ENCODE assay signal across 8 mouse cellular contexts in genomic region chr12:111434164-111434744, GRCm38 (mm10). TPM values are rescaled to one million over a fixed set of nuclear protein-coding genes. Genes with fewer than 3 reads are reported as not detected.
A peak's percentile ranks its signal among the peaks of the same experiment; 100 is the strongest.
DNase-seq lines count a peak whose midpoint lies in the region; ATAC-seq and TF ChIP-seq lines count a peak whose summit lies in the region.
"Had no signal": no experiment of that assay in that cellular context is flagged by ENCODE, and none has a peak within 500 bp of the region (broad histone marks: within the 10 kb centered on the region; RNA-seq: fewer than 3 reads in every experiment).

No protein-coding gene starts in this region.

- DNase-seq in kidney, adult 2 months, result no peak
- DNase-seq in kidney, adult 9 months, result no peak
- peak; percentile 41 for DNase-seq in brain, adult 2 months (ENCODE audit: low read depth, low spot score)
- DNase-seq in heart, postnatal 0 days (ENCODE audit: low spot score), result no peak
- no peak for DNase-seq in urinary bladder, postnatal 25 days (ENCODE audit: low spot score)
- no peak for DNase-seq in thymus, postnatal 4 days
- DNase-seq: cerebellum, adult 9-11 months had no signal

- no peak overlapping the region for H3K9ac ChIP-seq in heart, postnatal 0 days (replicated peaks; ENCODE audit: low read depth, low read length)
- H3K9ac ChIP-seq in midbrain, embryonic 13.5 days (replicated peaks), result no peak overlapping the region

- 37% methylated on average over 6 of the region's 7 CpGs for WGBS in kidney, adult 2 months
- WGBS in heart, postnatal 0 days, result 37% methylated on average over 5 of the region's 7 CpGs
- WGBS in midbrain, embryonic 13.5 days, result 22% methylated on average over 6 of the region's 7 CpGs

- no peak for TF ChIP-seq CTCF in kidney, adult 2 months (conservative IDR thresholded peaks at IDR 0.05; ENCODE audit: insufficient read depth, insufficient read length, low read depth, low read length)
- no peak for TF ChIP-seq CTCF in heart, postnatal 0 days (IDR thresholded peaks at IDR 0.05; ENCODE audit: low read depth)

- ATAC-seq in heart, postnatal 0 days (ENCODE audit: insufficient read depth, low read depth), result no peak
- ATAC-seq in midbrain, embryonic 13.5 days, result peak; percentile 63; the same call in 1 of the 2 replicates

- H3K36me3 ChIP-seq in kidney, adult 2 months (ENCODE audit: control insufficient read depth, insufficient read depth, low read length), result no peaks in the 10 kb centered on the region
- H3K36me3 ChIP-seq in heart, postnatal 0 days (replicated peaks; ENCODE audit: control insufficient read depth, insufficient read depth, low read length), result no peaks in the 10 kb centered on the region
- H3K36me3 ChIP-seq in midbrain, embryonic 13.5 days, result no peaks in the 10 kb centered on the region

- H3K27ac ChIP-seq in kidney, adult 2 months (ENCODE audit: insufficient read depth, low read depth, low read length), result peak overlapping the region; percentile 77
- peak overlapping the region; percentile 68 for H3K27ac ChIP-seq in heart, postnatal 0 days (ENCODE audit: low read depth)
- H3K27ac ChIP-seq in midbrain, embryonic 13.5 days, result no peak overlapping the region

- no peak for TF ChIP-seq POLR2A in kidney, adult 2 months (IDR thresholded peaks at IDR 0.05; ENCODE audit: low read depth, low read length)

- H3K4me1 ChIP-seq in kidney, adult 2 months (ENCODE audit: control insufficient read depth, insufficient read depth, low read length), result peaks cover 36% of the 10 kb centered on the region
- peaks cover 32% of the 10 kb centered on the region for H3K4me1 ChIP-seq in heart, postnatal 0 days (ENCODE audit: control insufficient read depth, insufficient read depth)
- peaks cover 23% of the 10 kb centered on the region for H3K4me1 ChIP-seq in midbrain, embryonic 13.5 days (replicated peaks)

- TF ChIP-seq EP300 in heart, postnatal 0 days (IDR thresholded peaks at IDR 0.05; ENCODE audit: low read depth), result no peak

- no peaks in the 10 kb centered on the region for H3K9me3 ChIP-seq in heart, postnatal 0 days (replicated peaks; ENCODE audit: control insufficient read depth, low read length)
- H3K9me3 ChIP-seq in midbrain, embryonic 13.5 days, result no peaks in the 10 kb centered on the region

- peak overlapping the region; percentile 12; the same call in 1 of the 2 replicates for H3K4me3 ChIP-seq in kidney, adult 2 months (ENCODE audit: insufficient read depth, low read depth, low read length)
- no peak overlapping the region for H3K4me3 ChIP-seq in heart, postnatal 0 days (ENCODE audit: low read depth, low read length)
- no peak overlapping the region for H3K4me3 ChIP-seq in midbrain, embryonic 13.5 days (replicated peaks)

- no peak overlapping the region for H3K4me2 ChIP-seq in heart, postnatal 0 days (ENCODE audit: low read depth, low read length)
- H3K4me2 ChIP-seq in midbrain, embryonic 13.5 days (replicated peaks), result no peak overlapping the region

- no peaks in the 10 kb centered on the region for H3K27me3 ChIP-seq in kidney, adult 2 months (replicated peaks; ENCODE audit: control insufficient read depth, insufficient read depth, low read length)
- peaks cover 18% of the 10 kb centered on the region for H3K27me3 ChIP-seq in heart, postnatal 0 days (ENCODE audit: control insufficient read depth, insufficient read depth, low read length)
- H3K27me3 ChIP-seq in midbrain, embryonic 13.5 days, result peaks cover 56% of the 10 kb centered on the region

RNA-seq across cellular contexts. Expression of gene Tnfaip2, which starts 8.0 kb away (rescaled TPM):
- polyA plus RNA-seq in kidney, adult 2 months (2012; rRNA removed), result 48.5 and 56.2 TPM in 2 replicates
- 12.5 and 14.8 TPM in 2 replicates for total RNA-seq in heart, postnatal 0 days (2014; rRNA removed; ENCODE audit: low replicate concordance)
- polyA plus RNA-seq in heart, postnatal 0 days (2015; fragmentation: Nextera tagmentation; extraction: Ambion mirVana), result 8.9 and 9.5 TPM in 2 replicates
- 0.28 and 1.3 TPM in 2 replicates for polyA plus RNA-seq in midbrain, embryonic 13.5 days (2015; fragmentation: Nextera tagmentation; extraction: Ambion mirVana)

RNA-seq across cellular contexts. Expression of gene Exoc3l4, which starts 17.4 kb away (rescaled TPM):
- 42.9 and 50.5 TPM in 2 replicates for polyA plus RNA-seq in kidney, adult 2 months (2012; rRNA removed)
- total RNA-seq in heart, postnatal 0 days (2014; rRNA removed; ENCODE audit: low replicate concordance), result 7.9 and 51.6 TPM in 2 replicates
- 8.5 and 9.8 TPM in 2 replicates for polyA plus RNA-seq in heart, postnatal 0 days (2015; fragmentation: Nextera tagmentation; extraction: Ambion mirVana)
- 2.0 and 2.4 TPM in 2 replicates for polyA plus RNA-seq in midbrain, embryonic 13.5 days (2015; fragmentation: Nextera tagmentation; extraction: Ambion mirVana)

RNA-seq across cellular contexts. Expression of gene Lbhd2, which starts 27.6 kb away (rescaled TPM):
- 0.13 and 0.15 TPM in 2 replicates for polyA plus RNA-seq in kidney, adult 2 months (2012; rRNA removed)
- total RNA-seq in heart, postnatal 0 days (2014; rRNA removed; ENCODE audit: low replicate concordance), result not detected in 2 replicates
- not detected in 2 replicates for polyA plus RNA-seq in heart, postnatal 0 days (2015; fragmentation: Nextera tagmentation; extraction: Ambion mirVana)
- polyA plus RNA-seq in midbrain, embryonic 13.5 days (2015; fragmentation: Nextera tagmentation; extraction: Ambion mirVana), result 0.32 TPM in 1 of 2 replicates, not detected in the other

RNA-seq across cellular contexts. Expression of gene Gm266, which starts 51.4 kb away (rescaled TPM):
- polyA plus RNA-seq in kidney, adult 2 months (2012; rRNA removed), result 2.8 and 4.3 TPM in 2 replicates
- total RNA-seq in heart, postnatal 0 days (2014; rRNA removed; ENCODE audit: low replicate concordance), result 4.0 and 4.3 TPM in 2 replicates
- 0.85 and 1.3 TPM in 2 replicates for polyA plus RNA-seq in heart, postnatal 0 days (2015; fragmentation: Nextera tagmentation; extraction: Ambion mirVana)
- polyA plus RNA-seq in midbrain, embryonic 13.5 days (2015; fragmentation: Nextera tagmentation; extraction: Ambion mirVana), result 0.81 and 0.98 TPM in 2 replicates

RNA-seq across cellular contexts. Expression of gene Cdc42bpb, which starts 56.7 kb away (rescaled TPM):
- 164 and 208 TPM in 2 replicates for polyA plus RNA-seq in kidney, adult 2 months (2012; rRNA removed)
- 119 and 147 TPM in 2 replicates for total RNA-seq in heart, postnatal 0 days (2014; rRNA removed; ENCODE audit: low replicate concordance)
- 13.9 and 18.2 TPM in 2 replicates for polyA plus RNA-seq in heart, postnatal 0 days (2015; fragmentation: Nextera tagmentation; extraction: Ambion mirVana)
- polyA plus RNA-seq in midbrain, embryonic 13.5 days (2015; fragmentation: Nextera tagmentation; extraction: Ambion mirVana), result 37.7 and 39.8 TPM in 2 replicates
